Mouse (Mus musculus) lung, postnatal 4 days (tissue): ENCODE data around the gene Tmem234.
A peak's percentile ranks its signal among the peaks of the same experiment; 100 is the strongest.

ENCODE experiments used
- DNase-seq, 2 experiments: peaks; one replicate each; pipeline ENCODE4 v3.0.0; 2021

The Tmem234 gene

DNA sequence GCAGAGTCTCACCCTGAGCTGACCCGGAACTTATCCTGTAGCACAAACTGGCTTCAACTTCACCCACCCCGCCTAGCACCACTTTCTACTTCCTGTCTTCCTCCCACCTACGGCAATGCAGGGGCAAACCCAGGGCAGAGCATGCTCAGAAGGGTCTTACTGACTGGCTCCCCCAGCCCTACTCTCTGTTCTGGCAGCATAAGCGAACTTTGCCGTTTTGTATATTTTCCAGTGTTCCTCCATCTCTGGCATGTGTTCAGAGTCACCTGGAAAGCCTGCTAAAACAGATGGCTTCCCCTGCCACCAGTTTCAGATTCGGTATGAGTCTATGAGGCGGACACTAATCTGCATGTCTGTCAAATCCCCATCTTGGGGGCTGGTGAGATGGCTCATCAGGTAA is 20.1 kb upstream of the Tmem234 start:
- peak in 1 of 2 experiments; percentile 21 for DNase-seq

- DNase-seq = no peak
Measured at GRCm38 (mm10) chr4:129582251-129582650, 18.2 kb upstream of the Tmem234 start.

- no peak for DNase-seq
Measured at GRCm38 (mm10) chr4:129584370-129584769, 16.1 kb upstream of the Tmem234 start.

GRCm38 (mm10) chr4:129584884-129585608 is 15.4 kb upstream of the Tmem234 start:
- peak; percentile 89 to 90 for DNase-seq

DNA sequence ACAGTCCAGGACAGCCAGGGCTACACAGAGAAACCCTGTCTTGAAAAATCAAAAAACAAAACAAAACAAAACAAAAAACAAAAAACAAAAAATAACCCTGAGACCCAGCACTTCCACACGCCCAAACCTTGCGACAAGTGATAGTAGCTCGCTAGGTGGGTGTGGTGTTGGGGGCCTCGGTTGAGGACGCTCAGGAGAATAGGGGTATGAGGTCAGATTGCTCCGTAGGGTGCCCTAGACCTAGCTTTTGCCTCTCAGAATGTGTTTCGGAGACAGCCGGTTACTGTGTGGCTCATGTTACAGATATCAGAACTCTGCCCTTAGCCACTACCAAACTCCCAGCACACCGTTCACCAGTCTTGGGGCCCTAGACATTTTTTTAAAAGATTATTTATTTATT is 14.7 kb upstream of the Tmem234 start:
- DNase-seq = no peak

DNA sequence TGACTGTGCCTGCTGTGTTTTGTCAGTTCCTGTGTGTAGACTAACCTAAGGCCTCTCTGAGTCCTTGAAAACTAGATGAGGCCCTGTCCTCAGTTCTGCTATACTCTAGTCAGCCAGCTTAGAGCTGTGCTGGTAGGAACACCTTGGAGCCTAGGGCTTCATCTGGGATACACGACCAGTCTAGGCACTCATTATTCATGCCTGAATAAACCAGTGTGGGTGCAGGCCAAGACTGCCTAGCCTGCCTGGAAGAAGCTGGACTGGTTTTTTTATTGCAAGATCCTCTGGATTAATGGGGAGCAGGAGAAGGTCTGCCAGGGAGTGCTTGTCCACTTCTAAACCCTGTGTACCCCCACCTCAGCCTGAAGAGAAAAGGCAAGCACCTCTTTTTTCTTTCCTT is 13.5 kb upstream of the Tmem234 start:
- no peak for DNase-seq

GRCm38 (mm10) chr4:129588865-129589264 is 11.6 kb upstream of the Tmem234 start:
- no peak for DNase-seq

DNA sequence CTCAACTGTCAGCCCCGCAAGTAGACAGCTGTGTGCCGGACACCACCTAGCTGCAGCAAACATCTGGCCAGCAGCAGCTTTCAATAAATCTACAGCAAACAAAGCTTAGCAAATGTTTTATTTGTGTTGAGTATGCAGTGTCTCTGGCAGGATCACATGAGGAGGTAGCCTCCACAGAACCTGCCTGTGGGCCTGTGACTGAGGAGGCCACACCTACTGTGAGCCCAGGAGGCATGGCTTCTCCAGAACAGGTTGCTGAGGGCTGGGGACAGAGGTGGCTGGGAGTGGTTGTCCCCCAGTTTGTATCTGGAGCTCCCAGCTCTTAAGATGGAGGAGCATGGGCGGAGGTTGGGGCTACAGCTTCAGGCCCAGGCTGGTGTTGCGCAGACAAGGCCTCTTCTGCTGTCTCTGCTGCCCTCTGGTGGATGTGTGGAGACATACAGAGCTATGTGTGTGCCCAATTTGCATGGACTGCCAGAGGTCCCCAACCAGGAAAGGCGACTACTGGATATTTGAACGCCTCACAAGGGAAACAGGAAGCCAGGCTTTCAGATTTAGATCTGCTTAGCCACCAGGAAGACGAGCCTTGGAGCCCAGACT is 8.1 kb downstream of the Tmem234 start:
- peak; percentile 77 to 86 for DNase-seq

DNA sequence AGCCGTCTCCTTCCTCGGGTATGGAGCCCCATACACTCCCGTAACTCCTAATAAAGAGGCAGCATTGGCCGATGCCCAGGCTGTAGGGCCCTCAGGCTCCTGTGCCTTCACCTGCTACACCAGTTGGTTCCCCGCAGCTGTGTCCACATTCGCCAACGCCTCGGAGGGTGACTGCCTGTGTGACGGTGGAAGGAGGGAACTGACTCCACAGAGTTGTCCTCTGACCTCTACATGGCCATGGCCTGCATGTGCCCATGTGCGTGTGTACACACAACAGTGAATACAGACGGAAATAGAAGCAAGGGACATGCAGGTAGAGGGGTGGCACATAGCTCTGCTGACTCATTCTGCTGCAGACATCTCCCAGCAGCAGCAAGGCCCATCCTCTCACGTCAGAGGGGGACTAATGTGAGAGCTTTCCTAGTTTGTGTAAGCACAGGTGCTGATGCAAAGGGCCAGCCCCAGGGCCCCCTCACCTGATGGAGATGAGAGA is 8.7 kb downstream of the Tmem234 start:
- no peak for DNase-seq

DNA sequence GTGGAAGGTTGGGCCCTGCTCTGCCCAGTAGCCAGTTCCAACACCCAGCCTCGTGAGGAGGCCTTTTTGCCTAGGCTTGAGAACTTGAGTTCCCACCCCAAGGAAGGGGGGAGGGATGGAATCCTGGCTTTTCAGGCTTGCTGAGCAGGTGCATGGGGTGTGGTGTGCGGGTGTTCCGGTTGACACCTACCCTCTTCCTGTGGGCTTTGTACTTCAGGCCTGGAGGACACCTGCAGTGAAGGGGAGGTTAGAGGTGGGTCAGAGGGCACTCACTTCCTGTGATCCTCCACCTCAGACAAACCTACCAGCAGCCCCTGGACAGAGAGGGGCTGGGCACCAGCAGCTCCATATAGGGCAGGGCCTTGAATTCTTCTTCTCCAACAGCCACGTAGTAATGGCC is 9.6 kb downstream of the Tmem234 start:
- DNase-seq = no peak

DNA sequence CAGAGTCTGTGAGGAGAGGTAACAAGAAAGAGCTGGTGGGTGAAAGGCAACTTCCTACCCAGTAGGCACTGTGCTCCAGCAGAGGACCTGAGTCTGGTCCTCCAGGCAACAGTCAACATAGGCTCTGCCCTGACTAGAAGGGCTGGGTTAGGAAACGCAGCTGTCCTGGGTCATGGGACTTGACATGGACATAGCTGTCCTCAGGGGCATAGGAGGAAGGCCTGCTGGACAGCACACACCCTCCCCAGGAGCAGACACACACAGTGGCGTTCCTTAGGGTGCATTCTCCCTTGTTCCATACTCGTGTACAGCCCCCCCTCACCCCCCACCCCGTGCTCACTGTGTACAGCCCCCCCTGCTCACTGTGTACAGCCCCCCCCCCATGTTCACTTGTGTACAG is 10.0 kb downstream of the Tmem234 start:
- DNase-seq = no peak

DNA sequence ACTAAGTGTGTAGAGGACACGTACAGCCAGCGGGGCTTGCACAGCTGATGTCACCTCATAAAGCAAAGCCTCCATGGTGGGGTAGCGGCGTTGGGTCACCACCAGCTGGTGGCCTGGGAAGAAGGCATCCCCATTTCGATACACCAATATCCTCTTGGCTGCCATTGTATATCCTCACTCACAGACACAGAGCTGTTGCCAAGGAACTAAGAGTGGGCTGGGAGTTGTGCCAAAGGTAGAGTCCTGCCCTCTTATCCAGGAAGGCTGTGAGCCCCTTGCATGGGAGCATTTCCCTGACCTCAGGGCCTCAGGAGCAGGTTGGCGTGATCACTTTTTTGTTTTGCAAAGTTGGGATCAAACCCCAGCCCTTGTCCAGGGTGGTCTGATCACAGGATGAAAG is 13.6 kb downstream of the Tmem234 start, which contains the start of gene Dcdc2b:
TSS of gene Dcdc2b (minus strand) at position 165 of the 400 bp plus-strand sequence.
- DNase-seq = peak; percentile 65 to 73

- DNase-seq = no peak
Measured at GRCm38 (mm10) chr4:129615801-129616290, 15.4 kb downstream of the Tmem234 start.

GRCm38 (mm10) chr4:129616631-129617030 is 16.2 kb downstream of the Tmem234 start:
- no peak for DNase-seq

GRCm38 (mm10) chr4:129617121-129617641 is 16.7 kb downstream of the Tmem234 start:
- no peak for DNase-seq

- DNase-seq = no peak
Measured at GRCm38 (mm10) chr4:129618031-129618430, 17.6 kb downstream of the Tmem234 start.

DNA sequence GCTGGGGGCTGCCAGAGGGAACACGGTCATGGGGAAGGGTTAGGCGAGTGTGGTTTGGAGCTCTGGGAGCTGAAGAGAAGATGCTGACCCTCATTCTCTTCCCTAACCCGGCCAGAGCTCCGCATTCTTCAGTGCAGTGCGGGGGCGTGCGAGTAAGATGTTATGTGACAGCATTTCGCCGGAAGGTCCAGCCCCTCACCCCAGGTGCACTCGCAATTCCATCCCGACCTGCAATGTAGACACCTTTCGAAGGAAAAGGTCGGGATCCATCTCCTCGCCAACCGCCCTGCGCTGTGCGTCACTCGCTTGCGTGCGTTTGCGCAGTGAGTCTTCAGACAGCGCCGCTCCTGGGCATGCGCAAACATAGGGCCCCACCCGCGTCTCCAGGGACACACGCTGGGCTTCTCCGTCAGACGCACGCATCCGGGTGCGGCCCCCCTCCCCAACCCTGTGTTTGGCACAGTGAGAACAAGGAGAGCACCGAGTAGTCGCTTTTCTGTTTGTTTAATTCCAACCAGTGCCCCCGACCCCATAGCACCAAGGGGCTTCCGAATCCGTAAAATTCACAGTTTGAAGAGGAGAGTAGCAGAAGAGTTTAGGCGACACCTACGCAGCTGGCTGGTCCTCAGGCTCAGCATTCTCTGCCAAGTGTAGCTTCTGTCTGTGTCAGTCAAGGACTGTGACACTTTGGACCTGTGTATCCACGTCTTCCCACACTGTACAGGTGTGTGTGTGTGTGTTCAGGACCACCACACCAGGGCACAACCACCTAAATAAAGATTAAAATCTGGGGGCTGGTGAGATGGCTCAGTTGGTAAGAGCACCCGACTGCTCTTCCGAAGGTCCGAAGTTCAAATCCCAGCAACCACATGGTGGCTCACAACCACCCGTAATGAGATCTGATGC is 18.6 kb downstream of the Tmem234 start, which contains the start of gene Iqcc:
TSS of gene Iqcc (minus strand) at position 314 of the 906 bp plus-strand sequence.
- peak; percentile 96 to 97 for DNase-seq

- no peak for DNase-seq
Measured at GRCm38 (mm10) chr4:129620419-129621282, 20.2 kb downstream of the Tmem234 start.

DNA sequence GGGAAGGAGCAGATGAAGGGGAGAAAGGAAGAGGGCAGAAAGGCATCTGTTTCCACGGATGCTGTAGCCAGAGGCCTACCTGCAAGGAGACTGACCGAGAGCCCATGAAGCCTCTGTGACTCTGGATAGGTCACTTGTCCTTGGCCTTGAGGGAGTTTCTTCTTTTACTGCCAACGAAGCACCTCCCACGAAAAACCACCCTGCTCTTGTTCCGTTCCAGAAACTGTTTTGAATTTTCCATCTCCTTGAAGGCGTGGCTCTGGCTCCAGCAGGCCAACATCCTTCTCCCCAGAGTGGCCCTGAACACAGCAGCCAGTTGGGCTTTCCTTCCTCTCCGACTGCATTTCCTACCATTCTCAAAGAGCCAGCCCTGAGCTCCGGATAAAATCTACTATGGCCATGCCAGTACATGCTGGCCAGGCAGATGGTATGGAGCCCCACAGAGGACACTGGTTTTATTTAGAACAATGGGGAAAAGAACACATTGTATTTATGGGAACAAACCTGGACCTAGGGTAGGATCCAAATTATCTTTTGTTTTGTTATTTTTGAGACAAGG is 20.9 kb downstream of the Tmem234 start:
- peak in 1 of 2 experiments; percentile 58 for DNase-seq

DNA sequence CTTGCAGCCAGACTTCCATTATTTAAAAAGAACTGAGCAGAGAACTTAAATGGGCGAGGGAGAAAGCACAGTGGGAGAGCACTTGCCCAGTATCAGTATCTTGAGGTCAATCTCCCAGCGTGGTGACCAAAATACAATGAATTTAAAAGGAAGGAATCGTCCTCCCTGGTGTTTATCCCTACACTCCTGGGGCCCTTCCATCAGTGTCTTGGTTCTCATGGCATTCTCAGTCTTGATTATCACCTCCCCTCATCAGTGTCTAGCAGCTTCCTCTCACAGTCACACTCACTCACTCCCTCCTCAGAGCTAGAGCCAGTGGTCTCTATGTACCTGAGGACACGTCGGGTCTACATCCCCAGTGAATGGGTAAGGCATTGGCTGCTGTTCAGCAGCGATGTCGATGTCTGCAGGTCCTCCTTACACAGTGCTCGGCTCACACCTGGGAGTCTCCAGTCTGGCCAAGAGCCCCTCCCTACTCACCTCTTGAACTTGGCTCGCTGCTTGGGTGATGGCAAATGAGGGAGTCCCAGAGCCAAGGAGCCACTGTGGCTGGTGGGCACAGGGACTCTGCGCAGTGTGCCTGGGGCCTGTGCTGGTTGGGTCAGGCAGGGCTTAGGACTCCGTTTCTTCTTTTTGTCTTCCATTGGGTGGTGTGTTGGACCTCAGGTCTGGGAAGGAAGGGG is 21.8 kb downstream of the Tmem234 start:
- no peak for DNase-seq
